Mouse (Mus musculus) bone marrow macrophage, adult 2 months (primary cell): ENCODE results near the gene Golga5.

Experiments
- CTCF ChIP-seq: IDR thresholded peaks from 2 replicates; pipeline ENCODE4 v1.5.1; 2012; ENCODE audit warnings: low read depth, mild to moderate bottlenecking, low read length, moderate library complexity
- POLR2A ChIP-seq: IDR thresholded peaks from 2 replicates; pipeline ENCODE4 v1.6.1; 2012; ENCODE audit warnings: mild to moderate bottlenecking, low read depth, low read length, borderline replicate concordance

GRCm38 (mm10) chr12:102429656-102430055 lies 39.3 kb upstream of the Golga5 start:
- TF ChIP-seq CTCF (no peak), POLR2A (no peak)
